Mouse (Mus musculus): ENCODE measurements around the gene Slc7a11.

DNA sequence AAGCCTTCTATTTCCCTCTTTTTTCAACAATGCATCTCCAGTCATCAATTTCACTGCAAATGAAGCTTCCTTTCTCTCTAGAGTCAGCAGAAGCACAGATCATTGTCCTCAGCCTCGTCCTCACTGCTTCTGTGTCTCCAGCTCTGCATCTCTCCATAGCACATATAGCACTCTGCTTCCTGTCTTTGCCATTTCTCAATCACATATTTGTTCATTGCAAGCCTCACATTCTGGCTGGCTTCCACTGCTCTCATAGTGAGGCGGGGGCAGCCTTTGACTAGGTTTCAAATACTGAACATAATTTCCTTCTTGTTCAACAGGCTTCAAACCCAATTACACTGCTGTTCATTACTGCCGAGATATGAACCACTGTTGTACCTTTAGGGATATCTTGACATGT is 305.1 kb downstream of the Slc7a11 start:
- no peak for TF ChIP-seq CTCF (IDR thresholded peaks at IDR 0.05; ENCODE audit: low read depth)
- no peak for TF ChIP-seq EP300 (IDR thresholded peaks at IDR 0.05; ENCODE audit: low read depth)

Data from heart, postnatal 0 days (tissue).